Mouse (Mus musculus) duodenum, adult 2 months (tissue): ENCODE data around the gene Zfp451. TPM values are rescaled to one million over a fixed set of nuclear protein-coding genes. Genes with fewer than 3 reads are reported as not detected.

ENCODE experiments used
- polyA plus RNA-seq: library from polyadenylated mRNA; depleted of rRNA; stranded (reverse); fragments of >200 nt; gene quantifications from 2 replicates; pipeline ENCODE4 v1.2.3, GENCODE M21; 2012; ENCODE audit warnings: low replicate concordance; rRNA removed

Gene Zfp451
- 0.41 and 1.3 TPM in 2 replicates for polyA plus RNA-seq

DNA sequence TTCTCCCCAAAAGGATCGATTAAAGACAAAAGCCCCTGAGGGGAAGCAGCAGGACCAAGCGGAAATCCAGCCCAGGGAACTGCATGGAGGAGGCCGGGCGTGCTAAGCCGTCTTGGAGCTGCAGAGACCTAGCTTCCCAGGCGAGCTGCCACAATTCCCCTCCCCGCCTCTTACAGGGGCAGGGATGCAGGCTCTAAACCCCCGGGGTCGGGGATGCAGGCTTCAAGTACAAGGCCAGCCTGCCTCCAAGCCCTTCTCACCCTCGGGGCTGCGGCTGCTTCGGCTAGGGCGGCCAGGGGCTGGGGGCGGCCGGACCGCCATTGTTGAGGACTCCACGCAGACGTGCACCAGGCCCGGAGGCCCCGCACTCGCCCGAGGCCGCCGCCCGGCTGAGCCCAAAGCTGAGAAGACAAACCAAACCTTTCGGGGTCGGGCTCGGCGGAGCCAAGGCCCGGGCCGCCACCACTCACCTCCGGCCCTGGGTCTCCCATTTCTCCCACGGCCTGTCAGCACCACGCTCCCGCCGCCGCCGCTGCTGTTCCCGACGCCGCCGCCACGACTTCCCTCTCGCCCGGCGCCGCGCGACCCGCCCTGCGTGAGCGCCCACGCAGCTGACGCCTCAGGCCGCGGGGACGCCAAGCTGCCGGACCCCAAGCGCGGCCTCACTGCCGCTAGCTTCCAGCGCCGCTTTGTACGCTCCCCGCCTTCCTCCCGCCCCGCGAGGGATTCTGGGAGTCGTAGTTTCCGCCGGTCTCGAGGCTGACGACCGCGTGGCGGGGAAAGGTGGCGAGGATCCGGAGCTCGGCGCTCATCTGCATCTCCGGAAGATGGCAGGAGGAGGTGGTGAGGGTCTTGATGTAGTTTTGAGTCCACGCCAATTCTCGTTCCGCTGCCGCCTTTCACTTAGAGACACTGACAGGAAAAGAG is at the start of gene Zfp451:
Zfp451 (minus strand) TSS at position 728 of the 927 bp plus-strand sequence.

DNA sequence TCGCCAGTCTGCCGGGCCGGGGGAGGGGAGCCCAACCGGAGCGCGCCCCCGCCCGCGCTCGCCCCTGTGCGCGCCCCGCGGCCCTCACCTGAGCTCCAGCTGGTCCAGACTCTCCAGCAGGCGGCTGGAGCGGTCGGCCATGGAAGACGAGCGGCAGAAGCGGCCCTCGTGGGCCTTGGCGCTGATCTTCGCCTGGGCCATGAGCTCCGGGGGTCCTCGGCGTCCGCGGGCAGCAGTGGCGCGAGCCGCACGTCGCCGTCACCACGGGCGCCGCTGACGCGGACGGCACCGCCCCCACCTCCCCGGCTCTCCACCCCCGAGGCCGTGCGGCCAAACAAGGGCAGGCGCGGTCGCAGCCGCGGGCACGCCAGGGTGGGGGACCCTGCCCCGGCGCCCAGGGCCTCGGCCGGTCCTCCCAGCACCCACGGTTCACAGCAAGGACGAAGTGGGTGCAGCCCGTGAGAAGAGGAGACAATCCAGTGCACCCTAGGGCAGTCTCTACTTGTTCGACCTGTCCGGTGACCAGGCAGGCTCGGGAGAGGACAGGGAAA is 56.8 kb downstream of the Zfp451 start, which contains the start of gene Bag2:
Bag2 (minus strand) TSS at position 305 of the 551 bp plus-strand sequence.

DNA sequence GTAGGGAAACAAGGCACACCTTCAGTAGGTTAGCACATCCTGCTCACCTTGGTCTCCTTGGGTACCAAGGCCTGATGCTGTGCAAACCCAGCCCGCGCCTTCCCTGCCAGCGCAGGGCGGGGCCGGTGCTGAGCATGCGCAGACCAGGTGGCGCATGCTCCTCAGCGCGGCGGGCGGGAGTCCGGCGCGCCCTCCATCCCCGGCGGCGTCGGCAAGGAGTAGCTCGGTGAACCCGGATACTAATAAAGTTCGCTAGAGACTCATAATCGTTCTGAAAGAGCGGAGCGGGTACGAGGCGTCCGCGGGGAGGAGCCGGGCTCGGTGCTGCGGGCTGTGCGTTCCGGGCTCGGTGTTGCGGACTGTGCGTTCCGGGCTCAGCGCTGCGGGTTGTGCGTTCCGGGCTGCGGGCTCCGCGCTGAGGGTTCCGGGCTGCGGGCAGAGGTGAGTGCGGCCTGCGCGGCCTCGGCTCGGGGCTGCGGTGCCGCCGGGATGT is 94.6 kb downstream of the Zfp451 start, which contains the start of gene Rab23:
Rab23 (plus strand) TSS at position 155 of the 493 bp plus-strand sequence.

Other genes with a start within 250 kb of the Zfp451 start
- 1.1 and 2.2 TPM in 2 replicates for gene Prim2, start 144.8 kb downstream of the Zfp451 start, polyA plus RNA-seq
- 2.8 and 3.1 TPM in 2 replicates for gene Rab23, start 94.7 kb downstream of the Zfp451 start, polyA plus RNA-seq
- gene Bag2, start 56.8 kb downstream of the Zfp451 start, polyA plus RNA-seq, result 6.3 and 17.0 TPM in 2 replicates
- gene Bend6, start 93.2 kb upstream of the Zfp451 start, polyA plus RNA-seq, result 0.11 and 0.13 TPM in 2 replicates
- 18.8 and 33.2 TPM in 2 replicates for gene Dst, start 93.6 kb upstream of the Zfp451 start, polyA plus RNA-seq